Mouse (Mus musculus) neural tube, embryonic 12.5 days (tissue): ENCODE results near the gene Fchsd2. TPM values are rescaled to one million over a fixed set of nuclear protein-coding genes. Genes with fewer than 3 reads are reported as not detected.

ENCODE experiments used
- ATAC-seq: fragments of 200-750 bp; cut with Nextera tagmentation; 2 replicates; pipeline ENCODE4 v1.8.0; 2017; ENCODE audit warnings: low read depth, mild to moderate bottlenecking, moderate TSS enrichment, moderate library complexity; ENCODE audit not compliant: low FRiP score
- H3K27ac ChIP-seq: fragments of 300-500 bp; sonication (generic); 2 replicates; pipeline ENCODE4 v1.5.1; 2016
- H3K27me3 ChIP-seq: fragments of 300-500 bp; sonication (generic); replicated peaks from 2 replicates; pipeline ENCODE4 v1.6.1; 2016; ENCODE audit warnings: mild to moderate bottlenecking
- H3K36me3 ChIP-seq: fragments of 300-500 bp; sonication (generic); 2 replicates; pipeline ENCODE4 v1.6.1; 2016; ENCODE audit warnings: mild to moderate bottlenecking
- H3K4me1 ChIP-seq: fragments of 300-500 bp; sonication (generic); 2 replicates; pipeline ENCODE4 v1.6.1; 2016
- H3K4me2 ChIP-seq: fragments of 300-500 bp; sonication (generic); replicated peaks from 2 replicates; pipeline ENCODE4 v1.6.1; 2016; ENCODE audit warnings: mild to moderate bottlenecking
- H3K4me3 ChIP-seq: fragments of 300-500 bp; sonication (generic); 2 replicates; pipeline ENCODE4 v1.5.1; 2016
- H3K9ac ChIP-seq: fragments of 300-500 bp; sonication (generic); 2 replicates; pipeline ENCODE4 v1.6.1; 2016; ENCODE audit warnings: mild to moderate bottlenecking
- H3K9me3 ChIP-seq: fragments of 300-500 bp; sonication (generic); 2 replicates; pipeline ENCODE4 v1.6.1; 2016; ENCODE audit warnings: mild to moderate bottlenecking
- WGBS: fragments of 180-500 bp; shearing (Covaris S2); methylation state at CpG from one replicate; pipeline ENCODE4 v1.1.7; 2016; 5-methylcytosine and 5-hydroxymethylcytosine counted together
- polyA plus RNA-seq: library from polyadenylated mRNA; unstranded; fragments of >200 nt; fragmentation: Nextera tagmentation; extraction: Ambion mirVana; gene quantifications from 2 replicates; pipeline ENCODE4 v1.2.1, GENCODE M21; 2016

Fchsd2 gene
- polyA plus RNA-seq, 1 experiment from 2014 or later, result 36.5 TPM

DNA sequence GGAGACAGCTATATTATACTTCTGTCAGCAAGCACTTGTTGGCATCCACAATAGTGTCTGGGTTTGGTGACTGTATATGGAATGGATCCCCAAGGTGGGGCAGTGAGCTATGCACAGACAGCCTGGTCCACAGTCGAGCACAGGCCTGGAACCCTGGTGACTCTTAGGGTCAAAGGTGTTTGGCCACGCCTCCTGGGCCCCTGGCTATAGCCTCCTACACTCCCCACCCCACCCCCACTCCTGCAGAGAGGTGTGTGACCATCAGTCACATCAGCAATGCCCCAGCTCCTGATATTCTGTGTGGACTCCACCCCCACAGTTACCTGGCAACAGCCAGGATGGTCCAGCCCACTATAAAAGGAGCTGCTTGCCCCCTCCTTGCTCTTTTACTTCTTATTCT is 73.9 kb downstream of the Fchsd2 start:
- Histone ChIP-seq H3K36me3 (no peaks in the 10 kb centered on the region), H3K9me3 (no peaks in the 10 kb centered on the region), H3K9ac (no peak overlapping the region), H3K4me1 (no peaks in the 10 kb centered on the region; the same call in 1 of the 2 replicates), H3K4me2 (no peak overlapping the region), H3K27ac (no peak overlapping the region), H3K4me3 (no peak overlapping the region), H3K27me3 (no peaks in the 10 kb centered on the region)
- 43% methylated on average over 2 of the region's 2 CpGs for WGBS
- no peak for ATAC-seq

- no peak overlapping the region for H3K9ac ChIP-seq
- no peak overlapping the region for H3K27ac ChIP-seq
- no peaks in the 10 kb centered on the region; the same call in 1 of the 2 replicates for H3K4me1 ChIP-seq
- ATAC-seq, result no peak
- 47% methylated on average over 3 of the region's 3 CpGs for WGBS
- no peak overlapping the region for H3K4me3 ChIP-seq
- no peak overlapping the region for H3K4me2 ChIP-seq
- H3K9me3 ChIP-seq, result no peaks in the 10 kb centered on the region
- H3K27me3 ChIP-seq, result no peaks in the 10 kb centered on the region
- H3K36me3 ChIP-seq, result no peaks in the 10 kb centered on the region
These were observed 77.8 kb downstream of the Fchsd2 start for GRCm38 (mm10) chr7:101170482-101170881.

- no peak overlapping the region for H3K27ac ChIP-seq
- no peak for ATAC-seq
- no peak overlapping the region for H3K4me2 ChIP-seq
- no peak overlapping the region for H3K4me3 ChIP-seq
- no peaks in the 10 kb centered on the region; the same call in 1 of the 2 replicates for H3K4me1 ChIP-seq
- 90% methylated on average over 1 of the region's 1 CpGs for WGBS
- no peaks in the 10 kb centered on the region for H3K27me3 ChIP-seq
- no peaks in the 10 kb centered on the region for H3K36me3 ChIP-seq
- no peak overlapping the region for H3K9ac ChIP-seq
- H3K9me3 ChIP-seq, result no peaks in the 10 kb centered on the region
These were observed 78.3 kb downstream of the Fchsd2 start for GRCm38 (mm10) chr7:101171002-101171401.

GRCm38 (mm10) chr7:101173331-101173730 is 80.7 kb downstream of the Fchsd2 start:
- Histone ChIP-seq H3K4me3 (no peak overlapping the region), H3K27ac (no peak overlapping the region), H3K4me1 (no peaks in the 10 kb centered on the region), H3K9me3 (no peaks in the 10 kb centered on the region), H3K27me3 (no peaks in the 10 kb centered on the region), H3K36me3 (no peaks in the 10 kb centered on the region), H3K4me2 (no peak overlapping the region), H3K9ac (no peak overlapping the region)
- ATAC-seq, result no peak
- WGBS, result 59% methylated on average over 3 of the region's 3 CpGs

- H3K36me3 ChIP-seq, result no peaks in the 10 kb centered on the region
- H3K9me3 ChIP-seq, result no peaks in the 10 kb centered on the region
- H3K9ac ChIP-seq, result no peak overlapping the region
- no peak overlapping the region for H3K4me2 ChIP-seq
- ATAC-seq, result no peak
- 88% methylated on average over 2 of the region's 2 CpGs for WGBS
- no peak overlapping the region for H3K27ac ChIP-seq
- H3K4me1 ChIP-seq, result no peaks in the 10 kb centered on the region
- no peak overlapping the region for H3K4me3 ChIP-seq
- H3K27me3 ChIP-seq, result no peaks in the 10 kb centered on the region
These were observed 86.1 kb downstream of the Fchsd2 start for GRCm38 (mm10) chr7:101178751-101179150.

DNA sequence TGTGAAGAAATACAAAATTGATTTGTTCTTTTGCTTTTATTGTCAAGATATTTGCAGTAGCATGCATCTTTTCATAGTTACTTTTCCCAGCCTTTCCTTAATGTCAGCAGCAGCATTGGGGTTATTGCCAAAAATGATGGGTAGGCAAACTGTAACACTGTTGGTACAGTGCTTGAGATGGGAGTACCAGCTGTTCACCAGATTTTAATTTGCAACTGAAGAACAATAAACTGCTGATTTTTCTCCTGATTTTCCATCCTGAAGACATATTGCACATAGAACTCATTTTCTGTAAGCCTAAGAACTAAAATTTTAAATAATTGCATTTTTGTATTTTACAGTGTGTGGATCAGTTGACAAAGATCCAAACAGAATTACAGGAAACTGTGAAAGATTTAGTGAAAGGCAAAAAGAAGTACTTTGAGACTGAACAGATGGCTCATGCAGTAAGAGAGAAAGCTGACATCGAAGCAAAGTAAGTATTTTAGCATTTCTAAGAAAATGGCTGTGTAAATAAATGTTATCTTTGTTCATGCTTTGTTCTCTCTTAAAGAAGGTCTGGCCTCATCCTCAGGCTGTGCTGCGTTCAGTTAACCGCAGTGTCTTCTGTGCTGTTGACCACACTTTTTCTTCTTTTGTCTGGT is 98.8 kb downstream of the Fchsd2 start:
- Histone ChIP-seq H3K4me2 (no peak overlapping the region), H3K4me3 (no peak overlapping the region), H3K27ac (no peak overlapping the region), H3K36me3 (peaks cover 9% of the 10 kb centered on the region), H3K27me3 (no peaks in the 10 kb centered on the region), H3K9ac (no peak overlapping the region), H3K9me3 (no peaks in the 10 kb centered on the region), H3K4me1 (no peaks in the 10 kb centered on the region)
- WGBS, result 88% methylated on average over 3 of the region's 3 CpGs
- ATAC-seq, result no peak

GRCm38 (mm10) chr7:101210826-101211225 is 118.2 kb downstream of the Fchsd2 start:
- Histone ChIP-seq H3K4me1 (no peaks in the 10 kb centered on the region), H3K36me3 (peaks cover 4% of the 10 kb centered on the region; the same call in 1 of the 2 replicates), H3K27ac (no peak overlapping the region), H3K27me3 (no peaks in the 10 kb centered on the region), H3K4me3 (no peak overlapping the region), H3K9ac (no peak overlapping the region), H3K4me2 (no peak overlapping the region), H3K9me3 (no peaks in the 10 kb centered on the region)
- no peak for ATAC-seq
- WGBS, result 94% methylated on average over 1 of the region's 1 CpGs

GRCm38 (mm10) chr7:101213515-101214263 is 121.0 kb downstream of the Fchsd2 start:
- peaks cover 4% of the 10 kb centered on the region; the same call in 1 of the 2 replicates for H3K36me3 ChIP-seq
- H3K27me3 ChIP-seq, result no peaks in the 10 kb centered on the region
- ATAC-seq, result no peak
- no peaks in the 10 kb centered on the region for H3K4me1 ChIP-seq
- no peak overlapping the region for H3K27ac ChIP-seq
- H3K9me3 ChIP-seq, result no peaks in the 10 kb centered on the region
- no peak overlapping the region for H3K4me3 ChIP-seq
- no peak overlapping the region for H3K4me2 ChIP-seq
- WGBS, result 82% methylated on average over 3 of the region's 3 CpGs
- no peak overlapping the region for H3K9ac ChIP-seq

DNA sequence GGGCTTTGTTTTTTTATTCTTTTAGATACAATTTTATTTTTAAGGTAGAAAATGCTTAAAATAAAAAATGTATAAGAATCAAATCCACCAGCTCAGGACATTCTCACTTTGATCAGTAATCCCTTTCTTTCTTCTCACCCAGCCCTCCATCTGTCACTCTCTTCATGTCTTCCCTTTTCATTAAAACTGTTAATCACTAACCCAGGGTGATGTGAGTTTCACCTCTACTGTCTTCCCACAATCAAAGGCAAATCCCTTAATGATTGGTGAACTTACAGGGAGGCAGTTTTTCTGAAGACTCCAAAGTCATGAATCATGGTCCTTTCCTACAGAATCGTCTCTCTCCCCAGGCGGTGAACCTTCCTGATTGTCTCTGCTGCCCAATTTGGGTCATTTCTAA is 124.1 kb downstream of the Fchsd2 start:
- H3K27me3 ChIP-seq, result no peaks in the 10 kb centered on the region
- peaks cover 4% of the 10 kb centered on the region; the same call in 1 of the 2 replicates for H3K36me3 ChIP-seq
- no peak overlapping the region for H3K9ac ChIP-seq
- no peak overlapping the region for H3K4me2 ChIP-seq
- ATAC-seq, result no peak
- WGBS, result 61% methylated on average over 2 of the region's 2 CpGs
- no peaks in the 10 kb centered on the region for H3K4me1 ChIP-seq
- H3K4me3 ChIP-seq, result no peak overlapping the region
- H3K9me3 ChIP-seq, result no peaks in the 10 kb centered on the region
- no peak overlapping the region for H3K27ac ChIP-seq

- Histone ChIP-seq H3K4me2 (no peak overlapping the region), H3K9me3 (no peaks in the 10 kb centered on the region), H3K27me3 (no peaks in the 10 kb centered on the region), H3K36me3 (no peaks in the 10 kb centered on the region), H3K4me3 (no peak overlapping the region), H3K4me1 (no peaks in the 10 kb centered on the region), H3K27ac (no peak overlapping the region), H3K9ac (no peak overlapping the region)
- WGBS, result 94% methylated on average over 2 of the region's 2 CpGs
- ATAC-seq, result no peak
These were observed 130.8 kb downstream of the Fchsd2 start for GRCm38 (mm10) chr7:101223501-101223900.

- Histone ChIP-seq H3K4me1 (no peaks in the 10 kb centered on the region), H3K9me3 (no peaks in the 10 kb centered on the region), H3K27me3 (no peaks in the 10 kb centered on the region), H3K9ac (no peak overlapping the region), H3K4me3 (no peak overlapping the region), H3K27ac (no peak overlapping the region), H3K4me2 (no peak overlapping the region), H3K36me3 (no peaks in the 10 kb centered on the region)
- ATAC-seq, result no peak
- WGBS, result 58% methylated on average over 1 of the region's 1 CpGs
These were observed 136.7 kb downstream of the Fchsd2 start for GRCm38 (mm10) chr7:101229336-101229735.

DNA sequence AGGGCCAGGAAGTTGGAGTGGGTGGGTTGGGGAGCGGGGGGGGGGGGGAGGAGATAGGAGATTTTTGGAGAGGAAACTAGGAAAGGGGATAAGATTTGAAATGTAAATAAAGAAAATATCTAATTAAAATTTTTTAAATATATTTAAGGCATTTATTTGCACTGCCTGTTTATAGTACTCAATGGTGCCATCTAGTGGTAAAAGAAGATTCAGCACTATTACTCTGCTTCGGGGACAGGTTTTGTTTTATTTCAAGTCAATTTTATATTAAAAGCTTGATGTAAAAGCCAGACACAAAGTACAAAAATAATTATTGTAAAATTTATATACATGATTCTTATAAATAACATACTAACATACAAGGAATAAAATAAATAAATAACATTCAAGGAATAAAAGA is 138.8 kb downstream of the Fchsd2 start:
- H3K4me3 ChIP-seq, result no peak overlapping the region
- ATAC-seq, result no peak
- WGBS, result 38% methylated on average over 2 of the region's 2 CpGs
- H3K36me3 ChIP-seq, result no peaks in the 10 kb centered on the region
- no peak overlapping the region for H3K27ac ChIP-seq
- no peak overlapping the region for H3K9ac ChIP-seq
- H3K4me2 ChIP-seq, result no peak overlapping the region
- no peaks in the 10 kb centered on the region for H3K27me3 ChIP-seq
- H3K9me3 ChIP-seq, result no peaks in the 10 kb centered on the region
- H3K4me1 ChIP-seq, result no peaks in the 10 kb centered on the region

GRCm38 (mm10) chr7:101232716-101233115 is 140.1 kb downstream of the Fchsd2 start:
- Histone ChIP-seq H3K9ac (no peak overlapping the region), H3K4me3 (no peak overlapping the region), H3K4me2 (no peak overlapping the region), H3K27ac (no peak overlapping the region), H3K4me1 (no peaks in the 10 kb centered on the region), H3K9me3 (no peaks in the 10 kb centered on the region), H3K36me3 (no peaks in the 10 kb centered on the region), H3K27me3 (no peaks in the 10 kb centered on the region)
- WGBS, result 70% methylated on average over 3 of the region's 3 CpGs
- no peak for ATAC-seq
